Mouse (Mus musculus): ENCODE measurements around the gene Gxylt2. TPM values are rescaled to one million over a fixed set of nuclear protein-coding genes. Genes with fewer than 3 reads are reported as not detected.
A peak's percentile ranks its signal among the peaks of the same experiment; 100 is the strongest.

The Gxylt2 gene
- polyA plus RNA-seq, 1 experiment from 2014 or later: 0.32 TPM

- Histone ChIP-seq H3K4me1 (ENCODE audit: control insufficient read depth, insufficient read depth, low read length) (no peaks in the 10 kb centered on the region), H3K36me3 (ENCODE audit: control insufficient read depth, insufficient read depth, low read length) (no peaks in the 10 kb centered on the region), H3K9ac (ENCODE audit: low read depth, low read length) (no peak overlapping the region), H3K27me3 (replicated peaks; ENCODE audit: control insufficient read depth, insufficient read depth, low read length) (no peaks in the 10 kb centered on the region), H3K9me3 (ENCODE audit: control insufficient read depth, low read length) (no peaks in the 10 kb centered on the region), H3K4me2 (ENCODE audit: low read depth, low read length) (0 out of 2 replicates have a peak overlapping the region, but pooled peaks have one; percentile 8), H3K4me3 (ENCODE audit: low read length) (no peak overlapping the region), H3K27ac (ENCODE audit: low read length) (no peak overlapping the region)
- peak; percentile 82 for ATAC-seq
- WGBS: 40% methylated on average over 13 of the region's 13 CpGs
These were observed 98.0 kb downstream of the Gxylt2 start for GRCm38 (mm10) chr6:100802381-100803083.

DNA sequence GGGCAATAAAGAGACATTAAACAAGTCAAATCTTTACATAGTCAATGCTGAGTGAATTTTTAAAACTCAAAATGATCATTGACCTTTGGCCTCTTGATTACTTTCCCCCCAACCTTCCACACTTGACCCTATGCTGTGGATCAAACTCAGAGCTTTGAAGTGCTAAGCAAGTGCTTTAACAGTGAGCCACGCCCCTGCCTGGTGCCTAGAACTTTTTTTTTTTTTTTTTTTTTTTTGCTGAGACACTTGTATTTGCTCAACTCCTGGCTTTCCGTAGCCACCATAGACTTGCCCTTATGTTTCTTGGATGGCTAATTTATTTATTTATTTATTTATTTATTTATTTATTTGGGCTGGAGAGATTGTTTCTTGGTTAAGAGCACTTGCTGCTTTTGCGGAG lies 98.7 kb downstream of the Gxylt2 start:
- Histone ChIP-seq H3K4me1 (ENCODE audit: control insufficient read depth, insufficient read depth, low read length) (no peaks in the 10 kb centered on the region), H3K27me3 (replicated peaks; ENCODE audit: control insufficient read depth, insufficient read depth, low read length) (no peaks in the 10 kb centered on the region), H3K9ac (ENCODE audit: low read depth, low read length) (no peak overlapping the region), H3K27ac (ENCODE audit: low read length) (no peak overlapping the region), H3K36me3 (ENCODE audit: control insufficient read depth, insufficient read depth, low read length) (no peaks in the 10 kb centered on the region), H3K4me3 (ENCODE audit: low read length) (no peak overlapping the region), H3K9me3 (ENCODE audit: control insufficient read depth, low read length) (no peaks in the 10 kb centered on the region), H3K4me2 (ENCODE audit: low read depth, low read length) (no peak overlapping the region)
- 63% methylated on average over 3 of the region's 3 CpGs for WGBS
- 0 out of 2 replicates have a peak, but pooled peaks have one; percentile 29 for ATAC-seq

DNA sequence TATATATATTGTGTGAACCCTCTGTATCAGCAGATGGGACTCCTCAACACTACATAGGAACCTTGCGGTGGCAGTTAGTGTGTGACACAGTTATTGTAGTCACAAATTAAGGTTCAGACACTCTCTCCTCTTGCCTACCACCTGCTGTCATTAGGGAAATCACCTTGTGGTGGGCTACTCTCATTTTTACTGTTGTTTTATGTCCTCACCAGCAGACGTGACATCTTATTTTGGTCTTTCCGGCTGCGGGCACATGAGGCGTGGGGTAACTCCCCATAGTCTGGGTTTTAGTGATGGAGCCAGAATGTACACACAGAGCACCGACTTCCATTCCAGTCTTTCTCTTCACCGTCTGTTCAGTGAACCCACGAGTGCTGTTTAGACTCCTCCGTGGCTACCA lies 102.7 kb downstream of the Gxylt2 start:
- ATAC-seq: no peak

GRCm38 (mm10) chr6:100807746-100808145 lies 103.2 kb downstream of the Gxylt2 start:
- no peak overlapping the region for H3K9ac ChIP-seq (ENCODE audit: low read depth, low read length)
- H3K27me3 ChIP-seq (replicated peaks; ENCODE audit: control insufficient read depth, insufficient read depth, low read length): no peaks in the 10 kb centered on the region
- no peak for ATAC-seq
- H3K27ac ChIP-seq (ENCODE audit: low read length): no peak overlapping the region
- no peaks in the 10 kb centered on the region for H3K9me3 ChIP-seq (ENCODE audit: control insufficient read depth, low read length)
- no peak overlapping the region for H3K4me3 ChIP-seq (ENCODE audit: low read length)
- H3K36me3 ChIP-seq (ENCODE audit: control insufficient read depth, insufficient read depth, low read length): no peaks in the 10 kb centered on the region
- no peak overlapping the region for H3K4me2 ChIP-seq (ENCODE audit: low read depth, low read length)
- 37% methylated on average over 1 of the region's 1 CpGs for WGBS
- H3K4me1 ChIP-seq (ENCODE audit: control insufficient read depth, insufficient read depth, low read length): no peaks in the 10 kb centered on the region

More for the DNA sequence above, 102.7 kb downstream of the Gxylt2 start:
- Histone ChIP-seq H3K9me3 (ENCODE audit: control insufficient read depth, low read length) (no peaks in the 10 kb centered on the region), H3K36me3 (ENCODE audit: control insufficient read depth, insufficient read depth, low read length) (no peaks in the 10 kb centered on the region), H3K4me1 (ENCODE audit: control insufficient read depth, insufficient read depth, low read length) (no peaks in the 10 kb centered on the region), H3K4me2 (ENCODE audit: low read depth, low read length) (no peak overlapping the region), H3K9ac (ENCODE audit: low read depth, low read length) (no peak overlapping the region), H3K4me3 (ENCODE audit: low read length) (no peak overlapping the region), H3K27ac (ENCODE audit: low read length) (no peak overlapping the region), H3K27me3 (replicated peaks; ENCODE audit: control insufficient read depth, insufficient read depth, low read length) (no peaks in the 10 kb centered on the region)
- 91% methylated on average over 9 of the region's 9 CpGs for WGBS

- Histone ChIP-seq H3K4me1 (ENCODE audit: control insufficient read depth, insufficient read depth, low read length) (no peaks in the 10 kb centered on the region), H3K4me2 (ENCODE audit: low read depth, low read length) (no peak overlapping the region), H3K4me3 (ENCODE audit: low read length) (no peak overlapping the region), H3K9ac (ENCODE audit: low read depth, low read length) (no peak overlapping the region), H3K36me3 (ENCODE audit: control insufficient read depth, insufficient read depth, low read length) (no peaks in the 10 kb centered on the region), H3K9me3 (ENCODE audit: control insufficient read depth, low read length) (no peaks in the 10 kb centered on the region), H3K27ac (ENCODE audit: low read length) (no peak overlapping the region), H3K27me3 (replicated peaks; ENCODE audit: control insufficient read depth, insufficient read depth, low read length) (no peaks in the 10 kb centered on the region)
- no peak for ATAC-seq
- 81% methylated on average over 6 of the region's 6 CpGs for WGBS
These were observed 103.8 kb downstream of the Gxylt2 start for GRCm38 (mm10) chr6:100808221-100808778.

DNA sequence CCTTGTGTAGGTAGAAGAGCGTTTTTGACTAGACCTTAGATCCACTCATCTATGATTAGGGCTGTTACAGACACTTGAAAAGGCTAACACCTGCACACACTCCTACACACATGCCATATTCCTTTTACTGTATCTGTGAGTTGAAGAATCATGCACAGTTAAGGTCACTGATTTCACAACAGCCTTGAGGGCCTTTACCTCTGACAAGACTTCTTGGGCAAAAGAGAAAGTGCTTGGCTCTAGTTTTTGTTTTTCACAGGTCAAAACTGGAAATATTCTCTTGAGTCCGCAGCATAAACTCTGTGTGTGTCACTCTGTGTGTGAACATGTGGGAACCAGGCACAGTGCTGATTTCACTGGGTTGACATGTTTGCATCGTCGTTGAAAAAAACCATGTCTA lies 105.6 kb downstream of the Gxylt2 start:
- ATAC-seq: no peak
- no peak overlapping the region for H3K9ac ChIP-seq (ENCODE audit: low read depth, low read length)
- 85% methylated on average over 4 of the region's 4 CpGs for WGBS
- H3K4me2 ChIP-seq (ENCODE audit: low read depth, low read length): no peak overlapping the region
- no peaks in the 10 kb centered on the region for H3K36me3 ChIP-seq (ENCODE audit: control insufficient read depth, insufficient read depth, low read length)
- H3K27me3 ChIP-seq (replicated peaks; ENCODE audit: control insufficient read depth, insufficient read depth, low read length): no peaks in the 10 kb centered on the region
- H3K9me3 ChIP-seq (ENCODE audit: control insufficient read depth, low read length): no peaks in the 10 kb centered on the region
- H3K4me3 ChIP-seq (ENCODE audit: low read length): no peak overlapping the region
- H3K4me1 ChIP-seq (ENCODE audit: control insufficient read depth, insufficient read depth, low read length): no peaks in the 10 kb centered on the region
- H3K27ac ChIP-seq (ENCODE audit: low read length): no peak overlapping the region

DNA sequence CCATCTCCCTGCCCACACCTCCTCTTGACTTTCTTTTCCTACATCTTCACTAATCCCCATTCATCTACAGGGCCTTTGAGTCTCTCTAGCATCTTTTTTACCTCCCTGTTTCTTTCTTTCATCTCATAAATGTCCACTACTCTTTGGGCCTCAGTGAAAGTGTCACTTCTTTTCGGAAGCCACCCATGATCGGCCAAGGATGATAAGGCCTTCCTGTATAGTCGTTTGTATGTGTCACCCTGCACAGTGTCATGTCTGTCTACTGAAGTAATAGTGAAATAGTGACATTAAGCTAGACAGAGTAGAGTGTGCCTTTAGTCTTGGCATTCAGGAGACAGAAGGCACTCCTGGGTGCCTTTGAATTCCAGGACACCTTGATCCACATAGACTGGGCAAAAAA lies 107.2 kb downstream of the Gxylt2 start:
- ATAC-seq: no peak
- Histone ChIP-seq H3K9me3 (ENCODE audit: control insufficient read depth, low read length) (no peaks in the 10 kb centered on the region), H3K4me1 (ENCODE audit: control insufficient read depth, insufficient read depth, low read length) (no peaks in the 10 kb centered on the region), H3K27me3 (replicated peaks; ENCODE audit: control insufficient read depth, insufficient read depth, low read length) (no peaks in the 10 kb centered on the region), H3K4me3 (ENCODE audit: low read length) (no peak overlapping the region), H3K27ac (ENCODE audit: low read length) (no peak overlapping the region), H3K36me3 (ENCODE audit: control insufficient read depth, insufficient read depth, low read length) (no peaks in the 10 kb centered on the region), H3K9ac (ENCODE audit: low read depth, low read length) (no peak overlapping the region), H3K4me2 (ENCODE audit: low read depth, low read length) (no peak overlapping the region)
- WGBS: 81% methylated on average over 3 of the region's 3 CpGs

- H3K36me3 ChIP-seq (ENCODE audit: control insufficient read depth, insufficient read depth, low read length): no peaks in the 10 kb centered on the region
- peaks cover 3% of the 10 kb centered on the region; the same call in 1 of the 2 replicates for H3K4me1 ChIP-seq (ENCODE audit: control insufficient read depth, insufficient read depth, low read length)
- H3K27ac ChIP-seq (ENCODE audit: low read length): no peak overlapping the region
- H3K27me3 ChIP-seq (replicated peaks; ENCODE audit: control insufficient read depth, insufficient read depth, low read length): no peaks in the 10 kb centered on the region
- H3K9ac ChIP-seq (ENCODE audit: low read depth, low read length): no peak overlapping the region
- no peaks in the 10 kb centered on the region for H3K9me3 ChIP-seq (ENCODE audit: control insufficient read depth, low read length)
- 61% methylated on average over 2 of the region's 2 CpGs for WGBS
- H3K4me2 ChIP-seq (ENCODE audit: low read depth, low read length): no peak overlapping the region
- no peak for ATAC-seq
- no peak overlapping the region for H3K4me3 ChIP-seq (ENCODE audit: low read length)
These were observed 116.8 kb downstream of the Gxylt2 start for GRCm38 (mm10) chr6:100821367-100821766.

DNA sequence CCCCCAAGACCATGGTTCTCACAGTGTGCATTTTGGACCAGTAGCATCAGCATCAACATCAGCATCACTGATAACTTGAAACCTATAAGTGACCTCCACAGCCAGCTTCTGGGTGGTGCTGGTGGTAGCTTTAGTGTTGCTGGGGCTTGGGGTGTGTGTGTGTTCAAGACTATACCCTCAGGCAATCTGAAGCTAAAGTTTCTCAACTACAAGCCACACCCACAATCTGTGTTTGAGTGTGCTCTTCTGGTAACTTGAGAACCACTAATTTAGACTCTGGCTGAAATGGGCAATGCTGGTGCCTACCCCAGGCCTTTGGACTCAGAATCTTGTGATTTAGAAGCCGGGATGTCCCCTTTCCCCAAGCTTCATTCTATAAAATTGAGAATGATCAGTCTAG lies 118.8 kb downstream of the Gxylt2 start:
- H3K36me3 ChIP-seq (ENCODE audit: control insufficient read depth, insufficient read depth, low read length): no peaks in the 10 kb centered on the region
- ATAC-seq: no peak
- no peak overlapping the region for H3K4me3 ChIP-seq (ENCODE audit: low read length)
- H3K9me3 ChIP-seq (ENCODE audit: control insufficient read depth, low read length): no peaks in the 10 kb centered on the region
- no peak overlapping the region for H3K9ac ChIP-seq (ENCODE audit: low read depth, low read length)
- peaks cover 3% of the 10 kb centered on the region; the same call in 1 of the 2 replicates for H3K4me1 ChIP-seq (ENCODE audit: control insufficient read depth, insufficient read depth, low read length)
- H3K27ac ChIP-seq (ENCODE audit: low read length): no peak overlapping the region
- H3K4me2 ChIP-seq (ENCODE audit: low read depth, low read length): no peak overlapping the region
- H3K27me3 ChIP-seq (replicated peaks; ENCODE audit: control insufficient read depth, insufficient read depth, low read length): no peaks in the 10 kb centered on the region
- 78% methylated on average over 1 of the region's 1 CpGs for WGBS

Data from intestine, embryonic 16.5 days (tissue).